Mouse (Mus musculus): ENCODE data around the gene Olfr873.
"Not testable (repeated sequence)": the region's sequence is repeated elsewhere in the genome, so short reads cannot be mapped to it uniquely, and the experiment has no call there.

Olfr873 gene

GRCm38 (mm10) chr9:20298232-20298631 is at the start of gene Olfr873:
TSS of gene Olfr873 (plus strand) at chr9:20298532.
- no peak for DNase-seq

GRCm38 (mm10) chr9:20282051-20282450 is 16.3 kb upstream of the Olfr873 start, which contains the start of gene Olfr39:
TSS of gene Olfr39 (plus strand) at chr9:20282351.
- no peak for DNase-seq

DNA sequence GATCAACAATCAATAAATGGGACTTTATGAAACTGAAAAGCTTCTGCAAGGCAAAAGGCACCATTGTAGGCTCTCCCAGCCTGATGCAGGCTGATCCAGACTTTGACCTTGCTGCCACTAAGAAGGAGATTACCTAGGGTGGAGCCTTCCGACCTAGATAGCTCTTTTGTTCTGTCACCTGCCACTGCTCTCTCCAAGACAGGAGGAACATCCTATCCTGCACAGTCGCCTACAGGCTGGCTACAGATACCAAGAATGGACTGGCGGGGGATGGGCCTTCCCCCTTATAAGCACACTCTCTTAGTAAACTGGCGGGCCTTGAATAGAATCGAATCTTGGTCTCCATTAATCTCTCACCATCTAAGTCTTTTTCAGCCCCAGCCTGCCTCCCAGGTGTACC is 2.8 kb upstream of the Olfr873 start:
- DNase-seq = not testable (repeated sequence)

- DNase-seq = no peak
Measured at GRCm38 (mm10) chr9:20335994-20336393, 37.7 kb downstream of the Olfr873 start, which contains the start of gene Olfr18. TSS of gene Olfr18 (minus strand) at chr9:20336094.

DNA sequence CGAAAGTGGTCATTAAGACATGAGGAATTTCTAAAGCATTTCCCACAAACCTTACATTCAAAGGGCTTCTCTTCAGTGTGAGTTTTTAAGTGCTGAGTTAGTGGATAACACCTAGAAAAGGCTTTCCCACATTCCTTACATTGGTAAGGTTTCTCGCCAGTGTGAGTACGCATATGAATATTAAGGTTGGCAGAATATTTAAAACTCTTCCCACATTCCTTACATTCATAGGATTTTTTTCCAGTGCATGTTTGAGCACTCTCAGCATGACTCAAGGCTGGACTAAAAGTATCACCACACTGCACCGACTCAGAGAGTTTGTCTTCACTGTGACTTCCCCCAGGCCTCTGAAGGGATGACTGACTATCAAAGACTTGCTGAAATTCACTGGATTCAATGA is 50.2 kb downstream of the Olfr873 start:
- DNase-seq = no peak

Measured in kidney, adult 8-10 months (tissue).